Mouse (Mus musculus): ENCODE results near the gene Slc41a2. TPM values are rescaled to one million over a fixed set of nuclear protein-coding genes. Genes with fewer than 3 reads are reported as not detected.

The Slc41a2 gene
- polyA plus RNA-seq, 1 experiment: not detected

GRCm38 (mm10) chr10:83326648-83327285, 10.9 kb downstream of the Slc41a2 start:
- H3K27ac ChIP-seq (ENCODE audit: insufficient read depth, low read length): no peak overlapping the region
- H3K4me3 ChIP-seq (ENCODE audit: low read depth, low read length): no peak overlapping the region
- no peaks in the 10 kb centered on the region for H3K36me3 ChIP-seq (ENCODE audit: control insufficient read depth, insufficient read depth, low read length, poor library complexity, severe bottlenecking)
- no peak overlapping the region for H3K9ac ChIP-seq (ENCODE audit: low read depth, poor library complexity, severe bottlenecking)
- H3K4me1 ChIP-seq (ENCODE audit: control insufficient read depth, insufficient read depth, low read length): no peaks in the 10 kb centered on the region
- H3K9me3 ChIP-seq (replicated peaks; ENCODE audit: control insufficient read depth, insufficient read depth, low read length, poor library complexity, severe bottlenecking): no peaks in the 10 kb centered on the region
- no peak for TF ChIP-seq EP300 (IDR thresholded peaks at IDR 0.05; ENCODE audit: insufficient read depth, low read depth, low read length)
- no peak for TF ChIP-seq CTCF (IDR thresholded peaks at IDR 0.05; ENCODE audit: low read depth, low read length)
- no peak for TF ChIP-seq POLR2A (IDR thresholded peaks at IDR 0.05; ENCODE audit: insufficient read depth, low read length)
- no peaks in the 10 kb centered on the region for H3K27me3 ChIP-seq (ENCODE audit: control insufficient read depth, insufficient read depth, low read length, poor library complexity, severe bottlenecking)

DNA sequence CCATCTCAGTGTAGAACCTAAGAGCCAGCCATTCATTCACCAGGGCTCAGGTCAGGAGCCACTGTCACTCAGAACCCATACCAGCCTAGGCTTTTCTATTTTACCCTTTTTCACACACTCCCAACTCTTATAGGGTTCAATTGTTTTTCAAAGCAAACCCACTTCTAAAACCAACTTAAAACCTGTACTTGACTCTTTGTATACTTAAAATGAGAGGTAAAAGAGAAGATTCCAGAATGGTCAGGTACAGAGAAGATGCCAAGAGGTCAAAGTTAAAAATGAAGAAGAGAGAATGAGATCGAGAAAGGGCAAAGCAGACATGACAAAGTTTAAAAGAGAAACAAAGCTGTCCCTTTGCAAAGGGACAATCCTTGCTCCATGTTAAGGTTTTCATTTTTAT, 11.8 kb downstream of the Slc41a2 start:
- Histone ChIP-seq H3K9me3 (replicated peaks; ENCODE audit: control insufficient read depth, insufficient read depth, low read length, poor library complexity, severe bottlenecking) (no peaks in the 10 kb centered on the region), H3K9ac (ENCODE audit: low read depth, poor library complexity, severe bottlenecking) (no peak overlapping the region), H3K4me3 (ENCODE audit: low read depth, low read length) (no peak overlapping the region), H3K27ac (ENCODE audit: insufficient read depth, low read length) (no peak overlapping the region), H3K27me3 (ENCODE audit: control insufficient read depth, insufficient read depth, low read length, poor library complexity, severe bottlenecking) (no peaks in the 10 kb centered on the region), H3K36me3 (ENCODE audit: control insufficient read depth, insufficient read depth, low read length, poor library complexity, severe bottlenecking) (no peaks in the 10 kb centered on the region), H3K4me1 (ENCODE audit: control insufficient read depth, insufficient read depth, low read length) (no peaks in the 10 kb centered on the region)
- no peak for TF ChIP-seq CTCF (IDR thresholded peaks at IDR 0.05; ENCODE audit: low read depth, low read length)
- TF ChIP-seq POLR2A (IDR thresholded peaks at IDR 0.05; ENCODE audit: insufficient read depth, low read length): no peak
- TF ChIP-seq EP300 (IDR thresholded peaks at IDR 0.05; ENCODE audit: insufficient read depth, low read depth, low read length): no peak

- H3K9ac ChIP-seq (ENCODE audit: low read depth, poor library complexity, severe bottlenecking): no peak overlapping the region
- H3K27ac ChIP-seq (ENCODE audit: insufficient read depth, low read length): no peak overlapping the region
- no peak overlapping the region for H3K4me3 ChIP-seq (ENCODE audit: low read depth, low read length)
- TF ChIP-seq CTCF (IDR thresholded peaks at IDR 0.05; ENCODE audit: low read depth, low read length): no peak
- no peak for TF ChIP-seq POLR2A (IDR thresholded peaks at IDR 0.05; ENCODE audit: insufficient read depth, low read length)
- no peak for TF ChIP-seq EP300 (IDR thresholded peaks at IDR 0.05; ENCODE audit: insufficient read depth, low read depth, low read length)
- no peaks in the 10 kb centered on the region for H3K9me3 ChIP-seq (replicated peaks; ENCODE audit: control insufficient read depth, insufficient read depth, low read length, poor library complexity, severe bottlenecking)
- no peaks in the 10 kb centered on the region for H3K36me3 ChIP-seq (ENCODE audit: control insufficient read depth, insufficient read depth, low read length, poor library complexity, severe bottlenecking)
- no peaks in the 10 kb centered on the region for H3K27me3 ChIP-seq (ENCODE audit: control insufficient read depth, insufficient read depth, low read length, poor library complexity, severe bottlenecking)
- H3K4me1 ChIP-seq (ENCODE audit: control insufficient read depth, insufficient read depth, low read length): no peaks in the 10 kb centered on the region
These were observed 12.8 kb downstream of the Slc41a2 start for GRCm38 (mm10) chr10:83324871-83325270.

GRCm38 (mm10) chr10:83322551-83323100, 15.1 kb downstream of the Slc41a2 start:
- no peak overlapping the region for H3K4me3 ChIP-seq (ENCODE audit: low read depth, low read length)
- TF ChIP-seq CTCF (IDR thresholded peaks at IDR 0.05; ENCODE audit: low read depth, low read length) (no peak), POLR2A (IDR thresholded peaks at IDR 0.05; ENCODE audit: insufficient read depth, low read length) (no peak), EP300 (IDR thresholded peaks at IDR 0.05; ENCODE audit: insufficient read depth, low read depth, low read length) (no peak)
- H3K36me3 ChIP-seq (ENCODE audit: control insufficient read depth, insufficient read depth, low read length, poor library complexity, severe bottlenecking): no peaks in the 10 kb centered on the region
- no peaks in the 10 kb centered on the region for H3K9me3 ChIP-seq (replicated peaks; ENCODE audit: control insufficient read depth, insufficient read depth, low read length, poor library complexity, severe bottlenecking)
- no peak overlapping the region for H3K9ac ChIP-seq (ENCODE audit: low read depth, poor library complexity, severe bottlenecking)
- no peaks in the 10 kb centered on the region for H3K27me3 ChIP-seq (ENCODE audit: control insufficient read depth, insufficient read depth, low read length, poor library complexity, severe bottlenecking)
- H3K4me1 ChIP-seq (ENCODE audit: control insufficient read depth, insufficient read depth, low read length): no peaks in the 10 kb centered on the region
- no peak overlapping the region for H3K27ac ChIP-seq (ENCODE audit: insufficient read depth, low read length)

DNA sequence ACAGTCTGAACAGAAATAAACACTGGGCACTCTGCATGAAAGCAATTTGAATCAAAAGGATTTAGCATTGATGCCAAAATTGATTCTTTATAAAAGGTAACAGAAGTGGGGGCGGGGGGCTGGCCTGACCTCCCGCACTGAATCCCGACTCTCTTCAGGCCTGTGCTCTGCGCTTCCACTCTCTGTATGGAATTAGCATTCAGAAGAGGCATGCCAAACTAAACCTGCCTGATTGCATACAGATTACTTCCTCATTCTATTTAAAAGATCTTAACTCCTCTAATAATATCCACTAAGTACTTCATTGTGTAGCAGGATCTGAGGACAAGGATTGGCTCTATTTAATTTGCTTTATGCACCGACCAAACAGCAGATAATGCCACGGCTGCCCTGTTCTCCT, 16.2 kb downstream of the Slc41a2 start:
- H3K4me1 ChIP-seq (ENCODE audit: control insufficient read depth, insufficient read depth, low read length): no peaks in the 10 kb centered on the region
- TF ChIP-seq EP300 (IDR thresholded peaks at IDR 0.05; ENCODE audit: insufficient read depth, low read depth, low read length): no peak
- no peak for TF ChIP-seq CTCF (IDR thresholded peaks at IDR 0.05; ENCODE audit: low read depth, low read length)
- no peak for TF ChIP-seq POLR2A (IDR thresholded peaks at IDR 0.05; ENCODE audit: insufficient read depth, low read length)
- H3K9ac ChIP-seq (ENCODE audit: low read depth, poor library complexity, severe bottlenecking): no peak overlapping the region
- H3K36me3 ChIP-seq (ENCODE audit: control insufficient read depth, insufficient read depth, low read length, poor library complexity, severe bottlenecking): no peaks in the 10 kb centered on the region
- no peak overlapping the region for H3K4me3 ChIP-seq (ENCODE audit: low read depth, low read length)
- H3K27me3 ChIP-seq (ENCODE audit: control insufficient read depth, insufficient read depth, low read length, poor library complexity, severe bottlenecking): no peaks in the 10 kb centered on the region
- H3K27ac ChIP-seq (ENCODE audit: insufficient read depth, low read length): no peak overlapping the region
- no peaks in the 10 kb centered on the region for H3K9me3 ChIP-seq (replicated peaks; ENCODE audit: control insufficient read depth, insufficient read depth, low read length, poor library complexity, severe bottlenecking)

GRCm38 (mm10) chr10:83320870-83321269, 16.8 kb downstream of the Slc41a2 start:
- Histone ChIP-seq H3K9me3 (replicated peaks; ENCODE audit: control insufficient read depth, insufficient read depth, low read length, poor library complexity, severe bottlenecking) (no peaks in the 10 kb centered on the region), H3K36me3 (ENCODE audit: control insufficient read depth, insufficient read depth, low read length, poor library complexity, severe bottlenecking) (no peaks in the 10 kb centered on the region), H3K27me3 (ENCODE audit: control insufficient read depth, insufficient read depth, low read length, poor library complexity, severe bottlenecking) (no peaks in the 10 kb centered on the region), H3K27ac (ENCODE audit: insufficient read depth, low read length) (no peak overlapping the region), H3K4me1 (ENCODE audit: control insufficient read depth, insufficient read depth, low read length) (no peaks in the 10 kb centered on the region), H3K9ac (ENCODE audit: low read depth, poor library complexity, severe bottlenecking) (no peak overlapping the region), H3K4me3 (ENCODE audit: low read depth, low read length) (no peak overlapping the region)
- TF ChIP-seq POLR2A (IDR thresholded peaks at IDR 0.05; ENCODE audit: insufficient read depth, low read length): no peak
- TF ChIP-seq CTCF (IDR thresholded peaks at IDR 0.05; ENCODE audit: low read depth, low read length): no peak
- TF ChIP-seq EP300 (IDR thresholded peaks at IDR 0.05; ENCODE audit: insufficient read depth, low read depth, low read length): no peak

Measured in ES-Bruce4 (cell line).